Mouse (Mus musculus) CD4-positive, CD25-positive, alpha-beta regulatory T cell, adult 4 months (primary cell): ENCODE results near the gene Pagr1a. TPM values are rescaled to one million over a fixed set of nuclear protein-coding genes. Genes with fewer than 3 reads are reported as not detected.

Experiments
- ATAC-seq: one replicate; pipeline ENCODE4 v1.8.0; 2017
- polyA plus RNA-seq, 2 experiments: library from polyadenylated mRNA; unstranded; fragments of 100-300 nt; shearing (Covaris generic); gene quantifications; one replicate each; pipeline ENCODE4 v1.2.1; 2017

Gene Pagr1a
- polyA plus RNA-seq, 2 experiments from 2014 or later, result 49.2 to 70.1 TPM

DNA sequence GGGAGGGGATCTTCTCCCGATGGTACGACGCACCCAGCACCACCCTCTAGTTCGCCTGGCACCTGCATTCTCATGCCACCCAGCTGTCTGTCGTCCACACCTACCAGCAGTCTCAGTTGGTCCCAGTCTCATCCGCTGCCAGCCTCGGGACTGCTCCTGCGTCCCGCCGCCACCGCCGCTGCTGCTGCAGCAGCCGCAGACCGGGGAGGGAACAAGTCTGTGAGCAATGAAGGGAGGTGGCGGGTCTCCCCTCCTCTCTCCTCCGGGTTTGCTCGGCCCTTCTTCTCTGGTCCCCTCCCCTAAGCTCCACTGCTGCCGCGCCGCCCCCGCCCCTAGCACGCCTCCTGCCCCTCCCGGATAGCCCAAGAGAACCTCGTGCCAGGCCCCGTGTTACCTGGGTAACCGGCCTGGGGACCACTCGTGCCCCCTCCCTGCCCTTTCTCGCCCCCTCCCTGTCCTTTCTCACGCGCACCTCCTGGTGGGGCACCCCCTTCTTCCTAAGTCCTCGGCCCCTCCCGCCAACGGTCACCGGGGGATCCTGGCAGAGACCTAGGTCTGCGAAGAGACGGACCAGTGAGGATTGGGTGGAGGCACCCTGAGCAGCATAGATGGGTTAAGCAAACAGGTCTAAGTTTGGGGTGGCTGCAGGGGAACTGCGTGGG lies 3.9 kb upstream of the Pagr1a start, which contains the start of the genes Gm42742 and Prrt2:
Gene Gm42742 (minus strand): TSS at position 197 of the 662 bp plus-strand sequence.
Gene Prrt2 (minus strand): TSS at position 311 of the 662 bp plus-strand sequence.
- ATAC-seq, result peak; percentile 21

DNA sequence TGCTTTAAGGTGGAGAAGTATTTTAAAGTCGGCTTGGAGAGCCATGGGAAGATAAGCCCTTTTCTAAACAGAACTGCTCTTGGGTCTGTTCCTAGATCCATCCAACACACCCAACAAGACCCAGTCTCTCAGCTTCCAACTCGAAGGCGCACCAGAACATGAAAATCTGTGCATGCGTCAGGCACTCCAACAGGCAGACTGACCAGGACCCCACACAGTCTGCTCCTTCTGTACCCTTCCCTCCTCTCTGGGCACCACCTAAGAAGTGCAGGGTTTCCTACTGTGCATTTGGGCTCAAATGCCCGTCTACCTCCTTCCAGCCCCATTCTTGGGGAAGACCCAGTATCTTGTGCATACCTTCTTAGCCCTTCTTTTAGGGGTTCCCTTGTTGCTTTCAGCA lies 3.3 kb upstream of the Pagr1a start:
- no peak for ATAC-seq

GRCm38 (mm10) chr7:127020031-127020430 lies 2.9 kb upstream of the Pagr1a start:
- no peak for ATAC-seq

GRCm38 (mm10) chr7:127019306-127019960 lies 2.3 kb upstream of the Pagr1a start:
- ATAC-seq, result no peak

- no peak for ATAC-seq
Observed at GRCm38 (mm10) chr7:127018416-127019305, 1.5 kb upstream of the Pagr1a start.

GRCm38 (mm10) chr7:127017950-127018345 lies 796 bp upstream of the Pagr1a start:
- ATAC-seq, result no peak

DNA sequence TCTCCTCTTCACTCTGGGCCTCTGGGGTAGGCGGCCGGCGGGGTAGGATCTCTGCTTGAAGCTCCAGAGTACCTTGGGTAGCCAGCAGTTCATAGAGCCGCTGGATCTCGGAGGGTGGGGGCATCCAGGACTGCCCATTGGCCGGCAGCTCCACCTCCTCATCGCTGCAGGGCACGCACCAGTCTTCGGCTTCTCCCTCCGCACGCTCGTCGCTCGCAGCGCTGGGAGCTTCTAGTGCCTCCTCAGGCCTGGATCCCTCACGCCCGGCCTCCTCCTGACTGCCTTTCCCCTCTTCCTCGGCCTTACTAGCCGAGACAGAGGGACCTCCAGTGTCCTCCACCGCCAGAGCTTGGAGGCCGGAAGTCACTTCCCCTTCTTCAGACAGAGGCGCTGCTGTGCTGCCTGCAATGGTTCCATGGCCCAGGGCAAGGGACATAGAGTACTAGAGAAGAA lies 640 bp downstream of the Pagr1a start:
- peak; percentile 62 for ATAC-seq

DNA sequence TGATC lies 869 bp downstream of the Pagr1a start, which contains the start of gene Pagr1b:
Gene Pagr1b (minus strand): TSS at position 4 of the 5 bp plus-strand sequence.
- no peak for ATAC-seq

DNA sequence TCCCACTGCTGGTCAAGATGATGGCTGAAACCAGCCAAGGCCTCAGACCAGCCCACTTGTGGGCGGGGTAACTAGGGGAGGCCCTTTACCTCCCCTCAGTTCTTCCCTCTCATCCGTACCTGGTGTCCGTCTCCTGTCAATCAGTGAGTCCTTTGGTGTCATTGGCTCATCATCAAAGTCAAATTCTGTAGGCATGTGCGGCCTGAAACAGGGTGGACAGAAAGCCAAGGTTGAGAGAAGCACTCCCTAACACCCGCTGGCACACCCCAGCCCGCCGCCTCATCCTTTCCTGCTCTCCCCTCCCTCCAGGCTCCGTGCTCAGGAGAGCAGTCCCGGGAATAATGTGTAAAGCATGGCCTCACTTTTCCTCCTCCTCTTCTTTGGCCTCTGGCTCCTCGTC lies 1.1 kb downstream of the Pagr1a start:
- no peak for ATAC-seq

GRCm38 (mm10) chr7:127014993-127015392 lies 2.2 kb downstream of the Pagr1a start:
- no peak for ATAC-seq

- ATAC-seq, result peak; percentile 67
Observed at GRCm38 (mm10) chr7:127014320-127014719, 2.8 kb downstream of the Pagr1a start, which contains the start of gene Mvp. Gene Mvp, minus strand, starts transcription at chr7:127014621.

GRCm38 (mm10) chr7:127013385-127013784 lies 3.8 kb downstream of the Pagr1a start:
- ATAC-seq, result no peak

DNA sequence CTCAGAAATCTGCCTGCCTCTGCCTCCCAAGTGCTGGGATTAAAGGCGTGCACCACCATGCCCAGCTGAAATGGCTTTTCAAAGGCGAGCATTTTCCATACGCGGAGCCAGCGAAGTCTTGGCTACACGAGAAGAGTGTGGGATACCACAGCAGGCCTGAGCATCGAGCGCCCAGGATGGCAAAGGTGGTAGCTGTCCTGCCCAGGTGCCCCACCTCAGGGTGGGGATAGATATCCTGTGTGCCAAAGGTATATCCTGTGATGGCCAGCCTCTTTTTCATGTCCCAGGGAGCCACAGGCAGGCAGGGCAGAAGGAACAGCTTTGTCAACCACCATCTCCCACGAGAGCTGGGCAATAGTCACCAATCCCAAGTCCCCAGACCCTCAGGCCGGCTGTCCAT lies 4.3 kb downstream of the Pagr1a start:
- no peak for ATAC-seq

DNA sequence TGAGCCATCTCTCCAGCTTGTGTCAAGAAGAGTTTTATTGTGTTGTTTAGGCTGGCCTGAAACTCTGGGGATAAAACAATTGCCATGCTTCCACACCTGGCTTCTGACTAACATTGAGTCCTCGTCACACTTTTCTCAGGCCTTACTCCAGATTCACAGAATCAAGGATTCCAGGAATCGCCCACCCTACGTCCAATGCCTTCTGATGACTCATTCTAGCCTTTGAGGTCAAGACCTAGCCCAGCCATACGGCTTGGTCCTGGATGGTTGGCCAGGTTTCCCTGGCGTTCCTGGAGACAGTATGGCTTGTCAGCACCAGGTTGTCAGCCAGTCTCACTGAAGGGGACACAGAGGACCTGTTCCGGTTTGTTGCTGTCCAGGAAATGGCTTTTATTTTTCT lies 4.8 kb downstream of the Pagr1a start:
- ATAC-seq, result no peak

GRCm38 (mm10) chr7:127011717-127012116 lies 5.4 kb downstream of the Pagr1a start:
- ATAC-seq, result no peak

- no peak for ATAC-seq
Observed at GRCm38 (mm10) chr7:127011051-127011450, 6.1 kb downstream of the Pagr1a start.

GRCm38 (mm10) chr7:127009307-127010085 lies 7.7 kb downstream of the Pagr1a start:
- no peak for ATAC-seq

GRCm38 (mm10) chr7:127008239-127009019 lies 8.7 kb downstream of the Pagr1a start:
- ATAC-seq, result no peak

GRCm38 (mm10) chr7:127007313-127008024 lies 9.7 kb downstream of the Pagr1a start:
- no peak for ATAC-seq

DNA sequence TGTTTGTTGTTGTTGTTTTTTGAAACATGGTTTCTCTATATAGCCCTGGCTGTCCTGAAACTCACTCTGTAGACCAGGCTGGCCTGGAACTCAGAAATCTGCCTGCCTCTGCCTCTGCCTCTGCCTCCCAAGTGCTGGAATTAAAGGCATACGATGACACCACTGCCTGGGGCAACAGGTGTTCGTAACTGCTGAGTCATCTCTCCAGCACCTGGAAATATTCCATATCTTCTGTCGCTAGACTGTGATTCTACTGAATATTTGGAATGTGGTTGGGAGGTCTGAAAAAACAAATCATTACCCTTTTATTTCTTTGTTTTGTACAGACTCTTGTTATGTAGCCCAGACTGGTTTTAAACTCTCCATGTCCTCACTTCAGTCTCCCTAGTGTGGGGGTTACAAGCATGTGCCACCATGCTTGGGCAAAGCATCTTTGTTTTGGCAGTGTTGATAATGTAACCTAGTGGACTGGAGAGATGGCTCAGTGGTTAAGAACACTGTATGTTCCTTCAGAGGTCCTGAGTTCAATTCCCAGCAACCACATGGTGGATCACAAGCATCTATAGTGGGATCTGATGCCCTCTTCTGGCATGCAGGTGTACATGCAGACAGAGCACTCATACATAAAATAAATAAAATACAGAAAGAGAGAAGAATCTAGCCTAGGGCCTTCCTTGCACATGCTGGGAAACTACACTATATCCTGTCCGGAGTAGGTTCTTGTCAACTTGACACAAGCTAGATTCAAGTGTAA lies 12.9 kb downstream of the Pagr1a start:
- ATAC-seq, result no peak

DNA sequence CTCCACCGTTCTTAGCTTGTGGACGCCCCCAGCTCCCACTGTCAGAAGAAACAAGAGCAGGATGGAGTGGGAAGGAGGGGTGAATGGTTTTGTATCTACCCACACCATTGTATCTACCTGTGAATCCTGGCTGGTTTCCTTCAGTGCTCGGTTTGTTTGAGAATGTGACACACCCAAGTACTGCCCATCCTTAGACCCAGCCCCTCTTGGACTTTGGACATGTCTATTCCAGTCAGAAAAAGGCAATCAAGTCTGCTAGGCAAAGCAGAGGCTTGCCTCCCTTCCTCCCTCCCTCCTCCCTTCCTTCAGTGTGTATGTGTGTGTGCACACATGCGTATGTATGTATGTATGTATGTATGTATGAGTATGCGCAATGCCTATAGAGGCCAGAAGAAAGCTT lies 13.5 kb downstream of the Pagr1a start:
- ATAC-seq, result no peak
